8 mouse cellular contexts compared by ENCODE assay signal in genomic region chr13:53233381-53233780, GRCm38 (mm10). TPM values are rescaled to one million over a fixed set of nuclear protein-coding genes. Genes with fewer than 3 reads are reported as not detected.
DNase-seq lines count a peak whose midpoint lies in the region; ATAC-seq and TF ChIP-seq lines count a peak whose summit lies in the region.

No protein-coding gene starts in this region.

- H3K4me3 ChIP-seq in left cerebral cortex, adult 2 months = no peak overlapping the region
- H3K4me3 ChIP-seq in heart, adult 2 months = no peak overlapping the region
- no peak overlapping the region for H3K4me3 ChIP-seq in limb, embryonic 12.5 days (replicated peaks)
- H3K4me3 ChIP-seq in stomach, embryonic 16.5 days (replicated peaks; ENCODE audit: low read length) = no peak overlapping the region

- no peak for TF ChIP-seq CTCF in left cerebral cortex, adult 2 months (IDR thresholded peaks at IDR 0.05)
- TF ChIP-seq CTCF in heart, adult 2 months (IDR thresholded peaks at IDR 0.05) = no peak

- no peaks in the 10 kb centered on the region for H3K36me3 ChIP-seq in heart, adult 2 months (ENCODE audit: control insufficient read depth, insufficient read depth, low read length)
- peaks cover 3% of the 10 kb centered on the region; the same call in 1 of the 2 replicates for H3K36me3 ChIP-seq in limb, embryonic 12.5 days
- no peaks in the 10 kb centered on the region for H3K36me3 ChIP-seq in stomach, embryonic 16.5 days (ENCODE audit: control insufficient read depth, insufficient read depth, low read length)

- TF ChIP-seq POLR2A in heart, adult 2 months (IDR thresholded peaks at IDR 0.05; ENCODE audit: insufficient read depth, low read depth, low read length) = no peak

- no peak overlapping the region for H3K9ac ChIP-seq in heart, adult 2 months (ENCODE audit: low read depth, low read length)
- no peak overlapping the region for H3K9ac ChIP-seq in limb, embryonic 12.5 days (replicated peaks)
- no peak overlapping the region for H3K9ac ChIP-seq in stomach, embryonic 16.5 days (ENCODE audit: low read length)

- ATAC-seq in limb, embryonic 12.5 days (ENCODE audit: insufficient number of reproducible peaks, insufficient read depth, low FRiP score, low TSS enrichment, low read depth) = no peak
- ATAC-seq in stomach, embryonic 16.5 days (ENCODE audit: insufficient read depth, low FRiP score) = peak; percentile 27; the same call in 1 of the 2 replicates

- peaks cover 1% of the 10 kb centered on the region; the same call in 1 of the 2 replicates for H3K4me1 ChIP-seq in heart, adult 2 months (ENCODE audit: control insufficient read depth, insufficient read depth, low read length)
- peaks cover 82% of the 10 kb centered on the region for H3K4me1 ChIP-seq in limb, embryonic 12.5 days (replicated peaks)
- peaks cover 73% of the 10 kb centered on the region for H3K4me1 ChIP-seq in stomach, embryonic 16.5 days (ENCODE audit: control insufficient read depth, insufficient read depth, low read length)

- DNase-seq in left cerebral cortex, adult 2 months (ENCODE audit: extremely low spot score in 1 of 2, low spot score in 2 of 2) = peak; percentile 14 to 22
- no peak for DNase-seq in left cerebral cortex, adult 11 months (ENCODE audit: low spot score)
- peak; percentile 62 for DNase-seq in embryo, embryonic 9.5 days (ENCODE audit: extremely low spot score)
- DNase-seq in heart, adult 2 months = peak; percentile 42 to 58
- DNase-seq in adrenal gland, postnatal 36 days = no peak
- DNase-seq in ovary, postnatal 14 days (ENCODE audit: low spot score) = no peak

- no peak overlapping the region for H3K4me2 ChIP-seq in limb, embryonic 12.5 days
- no peak overlapping the region for H3K4me2 ChIP-seq in stomach, embryonic 16.5 days (ENCODE audit: low read depth, low read length)

- H3K27me3 ChIP-seq in heart, adult 2 months (ENCODE audit: control insufficient read depth, insufficient read depth, low read length) = no peaks in the 10 kb centered on the region
- no peaks in the 10 kb centered on the region for H3K27me3 ChIP-seq in limb, embryonic 12.5 days
- no peaks in the 10 kb centered on the region for H3K27me3 ChIP-seq in stomach, embryonic 16.5 days (ENCODE audit: control insufficient read depth, insufficient read depth, low read length)

- H3K79me2 ChIP-seq in heart, adult 2 months (replicated peaks; ENCODE audit: control insufficient read depth, insufficient read depth, low read length) = no peaks in the 10 kb centered on the region

- H3K9me3 ChIP-seq in limb, embryonic 12.5 days = no peaks in the 10 kb centered on the region
- H3K9me3 ChIP-seq in stomach, embryonic 16.5 days (replicated peaks; ENCODE audit: control insufficient read depth, low read length) = peaks cover 4% of the 10 kb centered on the region; the same call in 1 of the 2 replicates

- H3K27ac ChIP-seq in left cerebral cortex, adult 2 months = no peak overlapping the region
- H3K27ac ChIP-seq in heart, adult 2 months = no peak overlapping the region
- 0 out of 2 replicates have a peak overlapping the region, but pooled peaks have one; percentile 29 for H3K27ac ChIP-seq in limb, embryonic 12.5 days
- peak overlapping the region; percentile 25; the same call in 1 of the 2 replicates for H3K27ac ChIP-seq in stomach, embryonic 16.5 days (ENCODE audit: low read length)

- WGBS in heart, adult 2 months = 24% methylated on average over 9 of the region's 9 CpGs
- 13% methylated on average over 9 of the region's 9 CpGs for WGBS in limb, embryonic 12.5 days
- WGBS in stomach, embryonic 16.5 days = 17% methylated on average over 9 of the region's 9 CpGs

- intact Hi-C loops in left cerebral cortex, adult 2 months (cut with DNase I) = no loop called here
- intact Hi-C loops in heart, adult 2 months (cut with DNase I) = no loop called here

- no peak for TF ChIP-seq EP300 in heart, adult 2 months (IDR thresholded peaks at IDR 0.05; ENCODE audit: insufficient read depth, low read depth, low read length)

RNA-seq across cellular contexts. Expression of gene Ror2, which starts 52.5 kb away (rescaled TPM):
- total RNA-seq in left cerebral cortex, adult 2 months (2021) = 1 to 10 TPM; 1.0 to 1.4 TPM
- 1 to 10 TPM; 1.1 to 1.9 TPM for total RNA-seq in heart, adult 2 months (2021)
- 1.5 and 1.6 TPM in 2 replicates for polyA plus RNA-seq in heart, adult 2 months (2012; rRNA removed)
- polyA plus RNA-seq in limb, embryonic 12.5 days (2016; fragmentation: Nextera tagmentation; extraction: Ambion mirVana) = 44.2 and 45.2 TPM in 2 replicates
- polyA plus RNA-seq in stomach, embryonic 16.5 days (2015; fragmentation: Nextera tagmentation; extraction: Ambion mirVana) = 12.0 and 13.5 TPM in 2 replicates
- total RNA-seq in adrenal gland, postnatal 36 days (2021) = 1 to 10 TPM; 5.3 to 7.6 TPM

Comparison
In these comparisons a context has a peak if more than half of its experiments do, and no peak if none do; other contexts are left out.
1. DNase-seq: peak in left cerebral cortex, adult 2 months (2 of 2), embryo, embryonic 9.5 days (single experiment) and heart, adult 2 months (2 of 2); none in left cerebral cortex, adult 11 months (single experiment), adrenal gland, postnatal 36 days (0 of 2) and ovary, postnatal 14 days (single experiment).
2. H3K27ac ChIP-seq: peak in limb, embryonic 12.5 days (single experiment) and stomach, embryonic 16.5 days (single experiment); none in left cerebral cortex, adult 2 months (single experiment) and heart, adult 2 months (single experiment).